Mouse (Mus musculus): Measurements from ENCODE around the gene P2rx3.
A peak's percentile ranks its signal among the peaks of the same experiment; 100 is the strongest.

P2rx3 gene

GRCm38 (mm10) chr2:85012679-85013078 lies 24.6 kb downstream of the P2rx3 start:
- H3K9me3 ChIP-seq (ENCODE audit: low read length), result no peaks in the 10 kb centered on the region
- no peaks in the 10 kb centered on the region for H3K4me1 ChIP-seq (replicated peaks; ENCODE audit: low read depth, low read length)
- peaks cover 4% of the 10 kb centered on the region; the same call in 1 of the 2 replicates for H3K27me3 ChIP-seq (ENCODE audit: insufficient read depth, low read length)
- no peak overlapping the region for H3K4me3 ChIP-seq (replicated peaks; ENCODE audit: low read length)
- no peaks in the 10 kb centered on the region for H3K36me3 ChIP-seq (ENCODE audit: insufficient read depth, low read length)
- TF ChIP-seq CTCF (conservative IDR thresholded peaks at IDR 0.05; ENCODE audit: low read length) (no peak), NANOG (IDR thresholded peaks at IDR 0.05; ENCODE audit: borderline replicate concordance, low read length) (no peak), POU5F1 (IDR thresholded peaks at IDR 0.05; ENCODE audit: borderline replicate concordance, low read length) (no peak)

DNA sequence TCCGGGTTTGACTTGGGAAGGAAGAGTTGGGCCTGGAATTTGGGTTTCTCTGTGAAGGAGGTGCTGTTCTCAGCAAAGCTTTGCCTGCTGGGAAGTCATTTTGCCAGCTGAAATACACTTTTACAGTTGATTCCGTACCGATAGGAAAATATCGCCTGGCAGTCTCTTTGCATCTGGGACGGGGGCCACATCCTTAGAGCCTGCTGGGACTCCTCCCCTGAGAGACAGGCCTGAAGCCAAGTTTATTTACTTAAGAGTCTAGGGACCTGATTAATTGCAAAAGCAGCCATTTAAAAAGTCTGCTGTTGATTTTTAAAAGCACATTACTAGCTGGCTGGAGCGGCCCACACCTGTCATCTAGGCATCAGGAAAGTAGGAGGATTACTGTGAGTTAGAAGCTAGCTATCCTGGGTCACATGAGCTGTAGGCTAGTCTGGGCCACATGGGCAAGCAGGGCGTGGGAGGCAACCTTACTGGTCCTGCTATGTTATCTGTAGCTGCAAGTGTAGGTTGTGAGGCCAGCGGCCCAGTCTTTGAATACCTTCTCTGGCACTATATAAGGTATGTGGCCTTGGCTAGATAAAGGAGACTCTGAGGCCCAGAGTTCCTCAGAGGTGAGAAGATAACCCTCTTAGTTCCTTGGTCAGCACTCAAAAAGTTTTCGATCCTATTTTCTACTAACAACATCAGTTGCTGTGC lies 25.2 kb downstream of the P2rx3 start:
- H3K9me3 ChIP-seq (ENCODE audit: low read length), result no peaks in the 10 kb centered on the region
- no peak for TF ChIP-seq CTCF (conservative IDR thresholded peaks at IDR 0.05; ENCODE audit: low read length)
- TF ChIP-seq POU5F1 (IDR thresholded peaks at IDR 0.05; ENCODE audit: borderline replicate concordance, low read length), result no peak
- no peak for TF ChIP-seq NANOG (IDR thresholded peaks at IDR 0.05; ENCODE audit: borderline replicate concordance, low read length)
- H3K36me3 ChIP-seq (ENCODE audit: insufficient read depth, low read length), result no peaks in the 10 kb centered on the region

GRCm38 (mm10) chr2:85009212-85009611 lies 28.1 kb downstream of the P2rx3 start:
- Histone ChIP-seq H3K4me1 (replicated peaks; ENCODE audit: low read depth, low read length) (peaks cover 16% of the 10 kb centered on the region), H3K9me3 (ENCODE audit: low read length) (no peaks in the 10 kb centered on the region), H3K4me3 (replicated peaks; ENCODE audit: low read length) (no peak overlapping the region), H3K27me3 (ENCODE audit: insufficient read depth, low read length) (peaks cover 4% of the 10 kb centered on the region; the same call in 1 of the 2 replicates), H3K36me3 (ENCODE audit: insufficient read depth, low read length) (no peaks in the 10 kb centered on the region)
- no peak for TF ChIP-seq POU5F1 (IDR thresholded peaks at IDR 0.05; ENCODE audit: borderline replicate concordance, low read length)
- no peak for TF ChIP-seq CTCF (conservative IDR thresholded peaks at IDR 0.05; ENCODE audit: low read length)
- no peak for TF ChIP-seq NANOG (IDR thresholded peaks at IDR 0.05; ENCODE audit: borderline replicate concordance, low read length)

More for the DNA sequence above, 25.2 kb downstream of the P2rx3 start:
- peaks cover 4% of the 10 kb centered on the region; the same call in 1 of the 2 replicates for H3K27me3 ChIP-seq (ENCODE audit: insufficient read depth, low read length)
- peaks cover 6% of the 10 kb centered on the region; the same call in 1 of the 2 replicates for H3K4me1 ChIP-seq (replicated peaks; ENCODE audit: low read depth, low read length)
- H3K4me3 ChIP-seq (replicated peaks; ENCODE audit: low read length), result no peak overlapping the region

DNA sequence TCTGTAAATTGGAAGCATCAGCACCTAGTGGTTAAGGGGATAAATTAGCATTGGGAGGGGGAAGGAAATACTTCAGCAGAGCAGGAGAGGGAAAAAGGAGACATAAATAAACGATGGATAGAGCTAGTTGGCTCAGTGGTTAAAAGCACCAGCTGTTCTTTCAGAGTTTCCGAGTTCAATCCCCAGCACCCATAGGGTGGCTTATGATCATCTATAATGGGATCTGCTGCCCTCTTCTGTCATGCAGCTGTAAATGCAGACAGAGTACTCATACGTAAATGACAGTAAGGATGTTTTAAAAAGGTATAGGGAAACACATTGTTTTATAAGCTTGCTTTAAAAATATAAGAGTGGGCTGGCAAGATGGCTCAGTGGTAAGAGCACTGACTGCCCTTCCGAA lies 29.5 kb downstream of the P2rx3 start:
- H3K4me3 ChIP-seq (replicated peaks; ENCODE audit: low read length), result no peak overlapping the region
- peaks cover 4% of the 10 kb centered on the region; the same call in 1 of the 2 replicates for H3K27me3 ChIP-seq (ENCODE audit: insufficient read depth, low read length)
- H3K4me1 ChIP-seq (replicated peaks; ENCODE audit: low read depth, low read length), result peaks cover 16% of the 10 kb centered on the region
- H3K9me3 ChIP-seq (ENCODE audit: low read length), result no peaks in the 10 kb centered on the region
- H3K36me3 ChIP-seq (ENCODE audit: insufficient read depth, low read length), result no peaks in the 10 kb centered on the region
- TF ChIP-seq POU5F1 (IDR thresholded peaks at IDR 0.05; ENCODE audit: borderline replicate concordance, low read length) (no peak), CTCF (conservative IDR thresholded peaks at IDR 0.05; ENCODE audit: low read length) (peak; percentile 62)

- Histone ChIP-seq H3K36me3 (ENCODE audit: insufficient read depth, low read length) (no peaks in the 10 kb centered on the region), H3K9me3 (ENCODE audit: low read length) (no peaks in the 10 kb centered on the region), H3K27me3 (ENCODE audit: insufficient read depth, low read length) (peaks cover 4% of the 10 kb centered on the region; the same call in 1 of the 2 replicates), H3K4me1 (replicated peaks; ENCODE audit: low read depth, low read length) (peaks cover 16% of the 10 kb centered on the region), H3K4me3 (replicated peaks; ENCODE audit: low read length) (no peak overlapping the region)
- TF ChIP-seq POU5F1 (IDR thresholded peaks at IDR 0.05; ENCODE audit: borderline replicate concordance, low read length) (no peak), CTCF (conservative IDR thresholded peaks at IDR 0.05; ENCODE audit: low read length) (no peak), NANOG (IDR thresholded peaks at IDR 0.05; ENCODE audit: borderline replicate concordance, low read length) (no peak)
These were observed 30.7 kb downstream of the P2rx3 start for GRCm38 (mm10) chr2:85006600-85006999.

GRCm38 (mm10) chr2:85004341-85004740 lies 32.9 kb downstream of the P2rx3 start:
- no peak for TF ChIP-seq NANOG (IDR thresholded peaks at IDR 0.05; ENCODE audit: borderline replicate concordance, low read length)
- no peak for TF ChIP-seq POU5F1 (IDR thresholded peaks at IDR 0.05; ENCODE audit: borderline replicate concordance, low read length)
- no peak for TF ChIP-seq CTCF (conservative IDR thresholded peaks at IDR 0.05; ENCODE audit: low read length)

DNA sequence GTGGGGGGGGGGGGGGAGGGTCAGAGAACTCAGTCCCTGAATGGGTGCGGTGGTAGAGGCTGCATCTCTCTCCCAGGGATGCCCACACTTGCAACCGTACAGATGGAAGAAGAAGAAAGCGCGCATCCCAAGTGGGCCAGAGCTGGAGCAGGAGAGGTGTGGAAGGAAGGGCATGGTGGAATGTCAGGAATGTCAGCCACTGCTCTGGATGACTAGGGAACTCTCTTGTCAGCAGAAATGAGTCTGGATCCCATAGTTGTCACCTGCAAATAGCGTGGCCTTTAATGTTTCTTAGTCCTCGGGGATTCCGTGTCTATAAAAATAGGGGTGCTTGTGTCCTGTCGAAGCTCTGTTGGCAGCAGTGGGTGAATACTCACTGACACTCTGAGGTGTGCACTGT lies 34.7 kb downstream of the P2rx3 start:
- Histone ChIP-seq H3K4me3 (replicated peaks; ENCODE audit: low read length) (no peak overlapping the region), H3K36me3 (ENCODE audit: insufficient read depth, low read length) (no peaks in the 10 kb centered on the region), H3K4me1 (replicated peaks; ENCODE audit: low read depth, low read length) (peaks cover 15% of the 10 kb centered on the region), H3K9me3 (ENCODE audit: low read length) (no peaks in the 10 kb centered on the region), H3K27me3 (ENCODE audit: insufficient read depth, low read length) (peaks cover 13% of the 10 kb centered on the region)
- TF ChIP-seq CTCF (conservative IDR thresholded peaks at IDR 0.05; ENCODE audit: low read length) (no peak), NANOG (IDR thresholded peaks at IDR 0.05; ENCODE audit: borderline replicate concordance, low read length) (no peak), POU5F1 (IDR thresholded peaks at IDR 0.05; ENCODE audit: borderline replicate concordance, low read length) (no peak)

More at GRCm38 (mm10) chr2:85004341-85004740, 32.9 kb downstream of the P2rx3 start:
- Histone ChIP-seq H3K4me1 (replicated peaks; ENCODE audit: low read depth, low read length) (peaks cover 16% of the 10 kb centered on the region), H3K9me3 (ENCODE audit: low read length) (no peaks in the 10 kb centered on the region), H3K36me3 (ENCODE audit: insufficient read depth, low read length) (no peaks in the 10 kb centered on the region), H3K4me3 (replicated peaks; ENCODE audit: low read length) (no peak overlapping the region), H3K27me3 (ENCODE audit: insufficient read depth, low read length) (no peaks in the 10 kb centered on the region)

GRCm38 (mm10) chr2:85001497-85001896 lies 35.8 kb downstream of the P2rx3 start:
- no peaks in the 10 kb centered on the region for H3K36me3 ChIP-seq (ENCODE audit: insufficient read depth, low read length)
- no peaks in the 10 kb centered on the region for H3K9me3 ChIP-seq (ENCODE audit: low read length)
- peaks cover 6% of the 10 kb centered on the region for H3K4me1 ChIP-seq (replicated peaks; ENCODE audit: low read depth, low read length)
- H3K27me3 ChIP-seq (ENCODE audit: insufficient read depth, low read length), result peaks cover 15% of the 10 kb centered on the region
- H3K4me3 ChIP-seq (replicated peaks; ENCODE audit: low read length), result no peak overlapping the region
- no peak for TF ChIP-seq CTCF (conservative IDR thresholded peaks at IDR 0.05; ENCODE audit: low read length)
- no peak for TF ChIP-seq POU5F1 (IDR thresholded peaks at IDR 0.05; ENCODE audit: borderline replicate concordance, low read length)
- no peak for TF ChIP-seq NANOG (IDR thresholded peaks at IDR 0.05; ENCODE audit: borderline replicate concordance, low read length)
